Mouse (Mus musculus) hindbrain, embryonic 14.5 days (tissue): ENCODE data around the gene Tdgf1. TPM values are rescaled to one million over a fixed set of nuclear protein-coding genes. Genes with fewer than 3 reads are reported as not detected.

ENCODE experiments used
- ATAC-seq: fragments of 200-750 bp; cut with Nextera tagmentation; 2 replicates; pipeline ENCODE4 v1.8.0; 2017; ENCODE audit warnings: moderate number of reproducible peaks, mild to moderate bottlenecking, moderate TSS enrichment, moderate library complexity; ENCODE audit not compliant: low FRiP score
- DNase-seq: peaks from one replicate; pipeline ENCODE4 v3.0.0-alpha.2; 2015; ENCODE audit warnings: low spot score
- H3K27ac ChIP-seq: fragments of 300-500 bp; sonication (generic); 2 replicates; pipeline ENCODE4 v1.5.1; 2014; ENCODE audit warnings: mild to moderate bottlenecking, moderate library complexity
- H3K27me3 ChIP-seq: fragments of 300-500 bp; sonication (generic); 2 replicates; pipeline ENCODE4 v1.6.1; 2014; ENCODE audit warnings: mild to moderate bottlenecking, low read length, mixed read lengths; ENCODE audit not compliant: control insufficient read depth, insufficient read depth
- H3K36me3 ChIP-seq: fragments of 300-500 bp; sonication (generic); replicated peaks from 2 replicates; pipeline ENCODE4 v1.6.1; 2014; ENCODE audit not compliant: control insufficient read depth, insufficient read depth
- H3K4me1 ChIP-seq: fragments of 300-500 bp; sonication (generic); replicated peaks from 2 replicates; pipeline ENCODE4 v1.6.1; 2014; ENCODE audit warnings: antibody characterized with exemption, low read length, mixed read lengths; ENCODE audit not compliant: control insufficient read depth, insufficient read depth
- H3K4me2 ChIP-seq: fragments of 300-500 bp; sonication (generic); replicated peaks from 2 replicates; pipeline ENCODE4 v1.6.1; 2014; ENCODE audit warnings: mild to moderate bottlenecking, moderate library complexity
- H3K4me3 ChIP-seq: fragments of 300-500 bp; sonication (generic); replicated peaks from 2 replicates; pipeline ENCODE4 v1.5.1; 2014; ENCODE audit warnings: mild to moderate bottlenecking, low read length
- H3K9ac ChIP-seq: fragments of 300-500 bp; sonication (generic); 2 replicates; pipeline ENCODE4 v1.6.1; 2014
- H3K9me3 ChIP-seq: fragments of 300-500 bp; sonication (generic); 2 replicates; pipeline ENCODE4 v1.6.1; 2016; ENCODE audit warnings: low read length; ENCODE audit not compliant: control insufficient read depth
- WGBS: fragments of 180-500 bp; shearing (Covaris S2); extraction: QIAGEN DNeasy Blood & Tissue Kit; methylation state at CpG from one replicate; pipeline ENCODE4 v1.1.7; 2014; 5-methylcytosine and 5-hydroxymethylcytosine counted together
- polyA plus RNA-seq: library from polyadenylated mRNA; unstranded; fragments of >200 nt; fragmentation: Nextera tagmentation; extraction: Ambion mirVana; gene quantifications from 2 replicates; pipeline ENCODE4 v1.2.1, GENCODE M21; 2014

Tdgf1 gene
- polyA plus RNA-seq, 1 experiment from 2014 or later = 0.40 TPM

DNA sequence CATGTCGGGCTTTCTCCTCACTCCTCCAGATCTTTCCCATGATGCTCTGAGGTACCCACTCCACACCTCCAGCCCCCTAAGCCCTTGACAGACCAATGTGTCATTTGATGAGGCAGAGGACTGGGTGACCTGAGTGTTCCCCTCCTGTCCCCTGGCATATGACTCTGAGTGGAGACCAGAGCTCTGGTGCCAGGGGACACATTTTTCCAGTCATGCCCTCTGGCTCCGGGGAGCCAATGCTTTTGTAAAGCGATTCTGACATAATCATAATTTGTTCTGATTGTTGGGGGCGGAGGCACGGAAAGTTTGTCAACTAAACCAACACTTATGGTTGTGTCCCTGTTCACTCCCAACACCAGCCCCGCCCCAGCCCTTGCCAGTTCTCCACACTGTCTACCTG is 10.0 kb upstream of the Tdgf1 start:
- no peaks in the 10 kb centered on the region for H3K9me3 ChIP-seq
- H3K27ac ChIP-seq = no peak overlapping the region
- H3K4me2 ChIP-seq = no peak overlapping the region
- WGBS = 88% methylated on average over 6 of the region's 6 CpGs
- ATAC-seq = no peak
- H3K36me3 ChIP-seq = no peaks in the 10 kb centered on the region
- H3K4me3 ChIP-seq = no peak overlapping the region
- 0 out of 2 replicates have a peak, but pooled peaks cover 15% of the 10 kb centered on the region for H3K27me3 ChIP-seq
- no peak for DNase-seq
- peaks cover 5% of the 10 kb centered on the region; the same call in 1 of the 2 replicates for H3K4me1 ChIP-seq
- H3K9ac ChIP-seq = no peak overlapping the region

- ATAC-seq = no peak
- no peak overlapping the region for H3K4me3 ChIP-seq
- 49% methylated on average over 2 of the region's 2 CpGs for WGBS
Measured at GRCm38 (mm10) chr9:110954681-110955445, 8.9 kb upstream of the Tdgf1 start.

GRCm38 (mm10) chr9:110953550-110954461 is 7.8 kb upstream of the Tdgf1 start:
- H3K27me3 ChIP-seq = 0 out of 2 replicates have a peak, but pooled peaks cover 15% of the 10 kb centered on the region

More at GRCm38 (mm10) chr9:110954681-110955445, 8.9 kb upstream of the Tdgf1 start:
- Histone ChIP-seq H3K27ac (no peak overlapping the region), H3K36me3 (no peaks in the 10 kb centered on the region), H3K9ac (no peak overlapping the region), H3K4me2 (peak overlapping the region; percentile 95; the same call in 1 of the 2 replicates), H3K9me3 (no peaks in the 10 kb centered on the region), H3K27me3 (0 out of 2 replicates have a peak, but pooled peaks cover 15% of the 10 kb centered on the region), H3K4me1 (peaks cover 5% of the 10 kb centered on the region; the same call in 1 of the 2 replicates)
- DNase-seq = no peak

GRCm38 (mm10) chr9:110952931-110953549 is 7.1 kb upstream of the Tdgf1 start:
- WGBS = 44% methylated on average over 5 of the region's 5 CpGs
- H3K4me1 ChIP-seq = peaks cover 5% of the 10 kb centered on the region; the same call in 1 of the 2 replicates
- DNase-seq (no peak), ATAC-seq (no peak)
- peak overlapping the region; percentile 55 for H3K4me3 ChIP-seq
- no peaks in the 10 kb centered on the region for H3K36me3 ChIP-seq
- H3K9me3 ChIP-seq = no peaks in the 10 kb centered on the region
- 0 out of 2 replicates have a peak, but pooled peaks cover 15% of the 10 kb centered on the region for H3K27me3 ChIP-seq
- peak overlapping the region; percentile 95 for H3K4me2 ChIP-seq
- peak overlapping the region; percentile 89 for H3K27ac ChIP-seq
- H3K9ac ChIP-seq = peak overlapping the region; percentile 68

More at GRCm38 (mm10) chr9:110953550-110954461, 7.8 kb upstream of the Tdgf1 start:
- Histone ChIP-seq H3K4me2 (peak overlapping the region; percentile 95), H3K9me3 (no peaks in the 10 kb centered on the region), H3K4me3 (peak overlapping the region; percentile 55), H3K4me1 (peaks cover 5% of the 10 kb centered on the region; the same call in 1 of the 2 replicates), H3K9ac (peak overlapping the region; percentile 68), H3K36me3 (no peaks in the 10 kb centered on the region), H3K27ac (peak overlapping the region; percentile 89)
- WGBS = 1% methylated on average over 44 of the region's 44 CpGs
- DNase-seq = peak; percentile 82
- ATAC-seq = peak; percentile 90

- no peak overlapping the region for H3K27ac ChIP-seq
- no peak overlapping the region for H3K4me2 ChIP-seq
- H3K9ac ChIP-seq = no peak overlapping the region
- DNase-seq (no peak), ATAC-seq (no peak)
- peaks cover 5% of the 10 kb centered on the region; the same call in 1 of the 2 replicates for H3K4me1 ChIP-seq
- 0 out of 2 replicates have a peak, but pooled peaks cover 15% of the 10 kb centered on the region for H3K27me3 ChIP-seq
- WGBS = 59% methylated on average over 6 of the region's 6 CpGs
- H3K4me3 ChIP-seq = no peak overlapping the region
- H3K9me3 ChIP-seq = no peaks in the 10 kb centered on the region
- H3K36me3 ChIP-seq = no peaks in the 10 kb centered on the region
Measured at GRCm38 (mm10) chr9:110952398-110952797, 6.4 kb upstream of the Tdgf1 start.

DNA sequence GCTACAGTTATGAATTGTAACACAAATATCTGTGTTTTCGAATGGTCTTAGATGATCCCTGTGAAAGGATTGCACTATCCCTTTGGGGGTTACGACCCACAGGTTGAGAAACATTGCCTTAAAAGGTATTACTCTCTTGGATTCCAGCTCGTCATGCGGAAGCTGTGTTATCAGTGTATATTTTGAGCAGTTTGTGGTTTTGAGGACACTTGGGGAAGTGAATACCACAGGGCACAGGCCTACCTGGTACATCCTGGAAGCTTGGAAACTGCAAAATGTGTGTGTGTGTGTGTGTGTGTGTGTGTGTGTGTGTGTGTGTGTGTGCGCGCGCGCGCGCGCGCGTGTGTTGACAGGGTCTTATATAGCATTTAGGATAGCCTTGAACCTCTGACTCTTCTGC is 5.9 kb upstream of the Tdgf1 start:
- Histone ChIP-seq H3K9me3 (no peaks in the 10 kb centered on the region), H3K4me1 (peaks cover 5% of the 10 kb centered on the region), H3K27ac (no peak overlapping the region), H3K27me3 (peaks cover 20% of the 10 kb centered on the region), H3K9ac (no peak overlapping the region), H3K4me3 (no peak overlapping the region), H3K4me2 (no peak overlapping the region), H3K36me3 (no peaks in the 10 kb centered on the region)
- DNase-seq (no peak), ATAC-seq (no peak)
- WGBS = 97% methylated on average over 13 of the region's 13 CpGs

DNA sequence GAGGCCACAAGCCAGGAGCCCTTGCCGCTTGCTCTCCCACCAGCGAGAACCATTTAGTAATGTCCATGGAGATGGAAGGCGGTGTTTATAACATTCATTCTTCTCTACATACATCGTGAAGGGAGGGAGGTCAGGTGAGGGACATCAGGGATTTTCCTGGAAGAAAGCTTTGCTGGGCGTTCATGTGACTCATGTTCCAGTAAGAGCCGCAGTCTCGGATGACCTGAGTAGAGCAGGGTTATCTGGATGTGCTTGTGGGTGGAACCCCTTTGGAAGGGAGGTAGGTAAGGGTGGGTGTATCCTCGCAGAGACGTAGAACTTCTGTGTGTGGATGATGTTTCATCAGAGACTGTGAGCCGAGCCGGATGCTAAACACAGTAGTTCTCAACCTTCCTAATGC is 5.4 kb upstream of the Tdgf1 start, which contains the start of gene Lrrc2:
TSS of gene Lrrc2 (plus strand) at position 149 of the 400 bp plus-strand sequence.
- Histone ChIP-seq H3K4me1 (peaks cover 7% of the 10 kb centered on the region), H3K4me3 (no peak within 1 kb of the TSS), H3K9me3 (no peaks in the 10 kb centered on the region), H3K36me3 (no peaks in the 10 kb centered on the region), H3K4me2 (no peak within 1 kb of the TSS), H3K27me3 (peaks cover 25% of the 10 kb centered on the region), H3K9ac (no peak within 1 kb of the TSS), H3K27ac (no peak within 1 kb of the TSS)
- DNase-seq = no peak
- ATAC-seq = no peak
- 92% methylated on average over 11 of the region's 11 CpGs for WGBS

DNA sequence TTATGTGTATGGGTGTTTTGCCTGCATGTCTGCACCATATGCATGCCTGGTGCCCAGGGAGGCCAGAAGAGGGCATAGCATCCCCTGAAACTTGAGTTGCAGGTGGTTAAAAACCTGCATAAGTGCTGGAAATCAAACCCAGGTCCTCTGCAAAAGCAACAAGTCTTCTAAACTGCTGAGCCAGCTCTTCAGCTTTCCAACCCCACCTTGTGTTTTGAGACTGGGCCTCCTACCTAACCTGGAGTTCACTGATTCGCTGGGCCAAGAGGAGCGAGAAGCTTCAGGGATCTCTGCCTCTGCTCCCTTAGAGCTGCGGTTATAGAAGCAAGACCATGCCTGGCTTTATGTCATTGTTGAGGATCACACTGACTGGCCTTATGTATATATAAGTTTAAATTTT is 4.2 kb upstream of the Tdgf1 start:
- WGBS = 92% methylated on average over 3 of the region's 3 CpGs
- DNase-seq (no peak), ATAC-seq (no peak)
- H3K4me2 ChIP-seq = no peak overlapping the region
- no peak overlapping the region for H3K27ac ChIP-seq
- no peaks in the 10 kb centered on the region for H3K36me3 ChIP-seq
- peaks cover 31% of the 10 kb centered on the region for H3K27me3 ChIP-seq
- no peak overlapping the region for H3K4me3 ChIP-seq
- no peaks in the 10 kb centered on the region for H3K9me3 ChIP-seq
- no peak overlapping the region for H3K9ac ChIP-seq
- peaks cover 9% of the 10 kb centered on the region for H3K4me1 ChIP-seq
